Mouse (Mus musculus) cerebellum, postnatal 36 days (tissue): ENCODE data around the gene Gm10663.

ENCODE experiments used
- DNase-seq, 2 experiments: peaks; one replicate each; pipeline ENCODE4 v3.0.0; 2021 to 2022; ENCODE audit warnings: mixed read lengths in 2 of 2

The Gm10663 gene

GRCm38 (mm10) chr8:65088120-65088519, 13.3 kb downstream of the Gm10663 start:
- DNase-seq: no peak

- no peak for DNase-seq
These were observed 14.9 kb downstream of the Gm10663 start for GRCm38 (mm10) chr8:65089781-65090180.

GRCm38 (mm10) chr8:65097760-65098415, 23.1 kb downstream of the Gm10663 start:
- DNase-seq: no peak

- DNase-seq: no peak
These were observed 24.9 kb downstream of the Gm10663 start for GRCm38 (mm10) chr8:65099735-65100134.

GRCm38 (mm10) chr8:65103632-65104031, 28.8 kb downstream of the Gm10663 start:
- DNase-seq: no peak

GRCm38 (mm10) chr8:65104041-65104440, 29.2 kb downstream of the Gm10663 start:
- no peak for DNase-seq

GRCm38 (mm10) chr8:65107936-65108718, 33.3 kb downstream of the Gm10663 start:
- DNase-seq: no peak

- no peak for DNase-seq
These were observed 34.1 kb downstream of the Gm10663 start for GRCm38 (mm10) chr8:65108936-65109335.

GRCm38 (mm10) chr8:65110285-65110691, 35.5 kb downstream of the Gm10663 start:
- DNase-seq: peak; percentile 61 to 64

GRCm38 (mm10) chr8:65112092-65112491, 37.3 kb downstream of the Gm10663 start:
- no peak for DNase-seq

- no peak for DNase-seq
These were observed 51.2 kb downstream of the Gm10663 start for GRCm38 (mm10) chr8:65126014-65126413.

- DNase-seq: no peak
These were observed 51.6 kb downstream of the Gm10663 start for GRCm38 (mm10) chr8:65126454-65126853.
